Mouse (Mus musculus): ENCODE measurements around the gene Usp38.

DNA sequence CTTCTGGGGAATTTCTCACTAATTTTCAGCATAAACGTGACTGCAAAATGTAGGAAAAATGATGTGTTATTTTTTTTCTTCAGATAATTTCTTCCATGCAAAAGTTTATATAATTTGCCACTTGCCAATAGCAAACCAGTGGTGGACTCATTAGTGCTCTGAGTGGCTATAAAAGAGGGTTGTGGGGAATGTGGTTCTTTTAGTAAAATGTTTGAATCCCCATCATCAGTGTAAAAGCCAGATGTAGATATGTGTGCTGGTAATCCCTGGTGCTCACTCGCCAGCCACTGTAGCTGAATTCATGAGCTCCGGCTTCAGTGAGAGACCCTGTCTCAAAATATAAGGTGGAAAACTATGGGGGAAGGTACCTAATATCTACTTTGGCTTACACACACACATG is 61.8 kb downstream of the Usp38 start:
- no peak for TF ChIP-seq POLR2A (IDR thresholded peaks at IDR 0.05; ENCODE audit: insufficient read depth, low read length)
- TF ChIP-seq CTCF (IDR thresholded peaks at IDR 0.05; ENCODE audit: low read depth, low read length) = no peak

Data from ES-Bruce4 (cell line).